ENCODE assay signal across 19 mouse cellular contexts in genomic region chr11:105523765-105524164, GRCm38 (mm10).
DNase-seq lines count a peak whose midpoint lies in the region; ATAC-seq and TF ChIP-seq lines count a peak whose summit lies in the region.
"Had no signal": no experiment of that assay in that cellular context is flagged by ENCODE, and none has a peak within 500 bp of the region (broad histone marks: within the 10 kb centered on the region; RNA-seq: fewer than 3 reads in every experiment).

No protein-coding gene starts in this region.

- intact Hi-C loops in left cerebral cortex, adult 2 months (cut with DNase I): no loop called here
- intact Hi-C loops in heart, adult 2 months (cut with DNase I): no loop called here

- DNase-seq in hindbrain, embryonic 10.5 days (ENCODE audit: low spot score): peak; percentile 26
- DNase-seq in hindbrain, postnatal 0 days (ENCODE audit: low spot score): no peak
- peak; percentile 24 for DNase-seq in neural tube, embryonic 10.5 days (ENCODE audit: extremely low spot score, low spot score)
- no peak for DNase-seq in left cerebral cortex, adult 2 months (ENCODE audit: extremely low spot score in 1 of 2, low spot score in 2 of 2)
- DNase-seq in adrenal gland, adult (ENCODE audit: inconsistent age in 2 of 2, low spot score in 1 of 2): no peak
- DNase-seq in heart, adult 2 months: no peak
- DNase-seq: cerebellum, adult 18-20 months; heart, postnatal 36 days; kidney, adult 8-10 months; kidney, postnatal 36 days; left cerebral cortex, postnatal 4 days; liver; thymus, postnatal 25 days had no signal

- no peak for TF ChIP-seq EP300 in heart, adult 2 months (IDR thresholded peaks at IDR 0.05; ENCODE audit: insufficient read depth, low read depth, low read length)

- TF ChIP-seq CTCF in hindbrain, postnatal 0 days (IDR thresholded peaks at IDR 0.05; ENCODE audit: low read depth): no peak
- no peak for TF ChIP-seq CTCF in left cerebral cortex, adult 2 months (IDR thresholded peaks at IDR 0.05)
- TF ChIP-seq CTCF in heart, adult 2 months (IDR thresholded peaks at IDR 0.05): no peak

- H3K9me3 ChIP-seq in hindbrain, embryonic 10.5 days: no peaks in the 10 kb centered on the region
- no peaks in the 10 kb centered on the region for H3K9me3 ChIP-seq in hindbrain, postnatal 0 days (ENCODE audit: low read length)
- H3K9me3 ChIP-seq in neural tube, embryonic 15.5 days (replicated peaks): no peaks in the 10 kb centered on the region
- H3K9me3 ChIP-seq in midbrain, embryonic 13.5 days: no peaks in the 10 kb centered on the region
- H3K9me3 ChIP-seq: forebrain, embryonic 12.5 days; G1E had no signal

- WGBS in hindbrain, embryonic 10.5 days: 22% methylated on average over 8 of the region's 8 CpGs
- WGBS in hindbrain, postnatal 0 days: 25% methylated on average over 8 of the region's 8 CpGs
- WGBS in neural tube, embryonic 15.5 days: 20% methylated on average over 8 of the region's 8 CpGs
- 28% methylated on average over 8 of the region's 8 CpGs for WGBS in midbrain, embryonic 13.5 days
- WGBS in heart, adult 2 months: 76% methylated on average over 8 of the region's 8 CpGs

- peak overlapping the region; percentile 54 for H3K27ac ChIP-seq in hindbrain, embryonic 10.5 days
- H3K27ac ChIP-seq in hindbrain, postnatal 0 days: no peak overlapping the region
- H3K27ac ChIP-seq in neural tube, embryonic 15.5 days (replicated peaks): no peak overlapping the region
- H3K27ac ChIP-seq in midbrain, embryonic 13.5 days: peak overlapping the region; percentile 10; the same call in 1 of the 2 replicates
- no peak overlapping the region for H3K27ac ChIP-seq in left cerebral cortex, adult 2 months
- H3K27ac ChIP-seq in heart, adult 2 months: no peak overlapping the region

- no peak overlapping the region for H3K4me2 ChIP-seq in hindbrain, postnatal 0 days (ENCODE audit: low read depth, low read length)
- no peak overlapping the region for H3K4me2 ChIP-seq in neural tube, embryonic 15.5 days
- no peak overlapping the region for H3K4me2 ChIP-seq in midbrain, embryonic 13.5 days (replicated peaks)
- H3K4me2 ChIP-seq: forebrain, embryonic 12.5 days had no signal

- ATAC-seq in hindbrain, postnatal 0 days: no peak
- no peak for ATAC-seq in neural tube, embryonic 15.5 days (ENCODE audit: low FRiP score)
- no peak for ATAC-seq in midbrain, embryonic 13.5 days
- ATAC-seq: lung, postnatal 0 days had no signal

- H3K4me3 ChIP-seq in hindbrain, embryonic 10.5 days: no peak overlapping the region; the same call in 1 of the 2 replicates
- H3K4me3 ChIP-seq in hindbrain, postnatal 0 days (ENCODE audit: low read length): no peak overlapping the region
- H3K4me3 ChIP-seq in neural tube, embryonic 15.5 days (replicated peaks): no peak overlapping the region
- H3K4me3 ChIP-seq in midbrain, embryonic 13.5 days (replicated peaks): no peak overlapping the region
- H3K4me3 ChIP-seq in left cerebral cortex, adult 2 months: no peak overlapping the region
- no peak overlapping the region for H3K4me3 ChIP-seq in heart, adult 2 months
- H3K4me3 ChIP-seq: forebrain, embryonic 12.5 days; myocyte had no signal

- TF ChIP-seq POLR2A in heart, adult 2 months (IDR thresholded peaks at IDR 0.05; ENCODE audit: insufficient read depth, low read depth, low read length): no peak

- H3K36me3 ChIP-seq in hindbrain, embryonic 10.5 days: no peaks in the 10 kb centered on the region
- no peaks in the 10 kb centered on the region for H3K36me3 ChIP-seq in hindbrain, postnatal 0 days (ENCODE audit: insufficient read depth, low read length)
- no peaks in the 10 kb centered on the region for H3K36me3 ChIP-seq in neural tube, embryonic 15.5 days
- H3K36me3 ChIP-seq in midbrain, embryonic 13.5 days: no peaks in the 10 kb centered on the region
- no peaks in the 10 kb centered on the region for H3K36me3 ChIP-seq in heart, adult 2 months (ENCODE audit: control insufficient read depth, insufficient read depth, low read length)
- H3K36me3 ChIP-seq: forebrain, embryonic 12.5 days; G1E had no signal

- no peaks in the 10 kb centered on the region for H3K79me2 ChIP-seq in heart, adult 2 months (replicated peaks; ENCODE audit: control insufficient read depth, insufficient read depth, low read length)

- no peaks in the 10 kb centered on the region for H3K27me3 ChIP-seq in hindbrain, embryonic 10.5 days (ENCODE audit: insufficient read depth, poor library complexity, severe bottlenecking)
- H3K27me3 ChIP-seq in hindbrain, postnatal 0 days (ENCODE audit: insufficient read depth, low read length): no peaks in the 10 kb centered on the region
- H3K27me3 ChIP-seq in neural tube, embryonic 15.5 days (replicated peaks): no peaks in the 10 kb centered on the region
- no peaks in the 10 kb centered on the region for H3K27me3 ChIP-seq in midbrain, embryonic 13.5 days
- no peaks in the 10 kb centered on the region for H3K27me3 ChIP-seq in heart, adult 2 months (ENCODE audit: control insufficient read depth, insufficient read depth, low read length)
- H3K27me3 ChIP-seq: forebrain, embryonic 12.5 days had no signal

- no peak overlapping the region for H3K9ac ChIP-seq in hindbrain, postnatal 0 days (replicated peaks; ENCODE audit: low read length)
- H3K9ac ChIP-seq in neural tube, embryonic 15.5 days (replicated peaks): no peak overlapping the region
- no peak overlapping the region for H3K9ac ChIP-seq in midbrain, embryonic 13.5 days (replicated peaks)
- no peak overlapping the region for H3K9ac ChIP-seq in heart, adult 2 months (ENCODE audit: low read depth, low read length)
- H3K9ac ChIP-seq: forebrain, embryonic 12.5 days had no signal

- peaks cover 38% of the 10 kb centered on the region for H3K4me1 ChIP-seq in hindbrain, embryonic 10.5 days (replicated peaks)
- no peaks in the 10 kb centered on the region for H3K4me1 ChIP-seq in hindbrain, postnatal 0 days (ENCODE audit: insufficient read depth, low read length)
- H3K4me1 ChIP-seq in neural tube, embryonic 15.5 days: 0 out of 2 replicates have a peak, but pooled peaks cover 8% of the 10 kb centered on the region
- H3K4me1 ChIP-seq in midbrain, embryonic 13.5 days (replicated peaks): peaks cover 18% of the 10 kb centered on the region
- H3K4me1 ChIP-seq in heart, adult 2 months (ENCODE audit: control insufficient read depth, insufficient read depth, low read length): no peaks in the 10 kb centered on the region

Comparison
In these comparisons a context has a peak if more than half of its experiments do, and no peak if none do; other contexts are left out.
1. DNase-seq: peak in hindbrain, embryonic 10.5 days (single experiment) and neural tube, embryonic 10.5 days (single experiment); none in hindbrain, postnatal 0 days (single experiment), left cerebral cortex, adult 2 months (0 of 2), adrenal gland, adult (0 of 2) and heart, adult 2 months (0 of 2).
2. H3K27ac ChIP-seq: peak in hindbrain, embryonic 10.5 days (single experiment) and midbrain, embryonic 13.5 days (single experiment); none in hindbrain, postnatal 0 days (single experiment), neural tube, embryonic 15.5 days (single experiment), left cerebral cortex, adult 2 months (single experiment) and heart, adult 2 months (single experiment).